Mouse (Mus musculus) cortical plate, adult 2 months (tissue): ENCODE measurements around the gene Mrps17. TPM values are rescaled to one million over a fixed set of nuclear protein-coding genes. Genes with fewer than 3 reads are reported as not detected.

ENCODE experiments used
- H3K27ac ChIP-seq: fragments of 200-500 bp; 2 replicates; pipeline ENCODE4 v1.5.1; 2012; ENCODE audit warnings: low read length, control low read depth, inconsistent platforms; ENCODE audit not compliant: insufficient read depth
- H3K4me1 ChIP-seq: fragments of 200-500 bp; 2 replicates; pipeline ENCODE4 v1.6.1; 2011; ENCODE audit warnings: low read length; ENCODE audit not compliant: control insufficient read depth, insufficient read depth
- H3K4me3 ChIP-seq: fragments of 200-500 bp; 2 replicates; pipeline ENCODE4 v1.5.1; 2011; ENCODE audit warnings: mild to moderate bottlenecking, low read length, control low read depth; ENCODE audit not compliant: insufficient read depth
- CTCF ChIP-seq: fragments of 200-500 bp; IDR thresholded peaks from 2 replicates; pipeline ENCODE4 v1.5.1; 2011; ENCODE audit warnings: mild to moderate bottlenecking, control low read depth, low read length; ENCODE audit not compliant: insufficient read depth; ENCODE audit errors: extremely low read depth
- POLR2A ChIP-seq: fragments of 200-500 bp; IDR thresholded peaks from 2 replicates; pipeline ENCODE4 v1.6.1; 2011; ENCODE audit warnings: mild to moderate bottlenecking, low read length, control low read depth; ENCODE audit not compliant: insufficient read depth; ENCODE audit errors: extremely low read depth
- polyA plus RNA-seq: library from polyadenylated mRNA; depleted of rRNA; stranded (reverse); fragments of >200 nt; gene quantifications from 2 replicates; pipeline ENCODE4 v1.2.3, GENCODE M21; 2012; rRNA removed

Gene Mrps17
- polyA plus RNA-seq, 1 experiment: 111 TPM

GRCm38 (mm10) chr5:129740976-129741375 is 25.7 kb downstream of the Mrps17 start:
- peak; percentile 55; the same call in 1 of the 2 replicates for TF ChIP-seq CTCF
- no peak for TF ChIP-seq POLR2A
- H3K27ac ChIP-seq: no peak overlapping the region
- no peaks in the 10 kb centered on the region for H3K4me1 ChIP-seq
- no peak overlapping the region for H3K4me3 ChIP-seq

- Histone ChIP-seq H3K4me1 (no peaks in the 10 kb centered on the region), H3K27ac (no peak overlapping the region), H3K4me3 (no peak overlapping the region)
- TF ChIP-seq CTCF (no peak), POLR2A (no peak)
These were observed 27.7 kb downstream of the Mrps17 start for GRCm38 (mm10) chr5:129742903-129743488.

GRCm38 (mm10) chr5:129744050-129744449 is 28.8 kb downstream of the Mrps17 start:
- H3K27ac ChIP-seq: no peak overlapping the region
- no peak overlapping the region for H3K4me3 ChIP-seq
- TF ChIP-seq CTCF (no peak), POLR2A (no peak)
- H3K4me1 ChIP-seq: no peaks in the 10 kb centered on the region

GRCm38 (mm10) chr5:129756886-129757285 is 41.6 kb downstream of the Mrps17 start:
- Histone ChIP-seq H3K4me1 (no peaks in the 10 kb centered on the region), H3K4me3 (no peak overlapping the region), H3K27ac (no peak overlapping the region)
- TF ChIP-seq CTCF (no peak), POLR2A (no peak)

GRCm38 (mm10) chr5:129759929-129760480 is 44.7 kb downstream of the Mrps17 start:
- Histone ChIP-seq H3K4me3 (no peak overlapping the region), H3K27ac (no peak overlapping the region), H3K4me1 (no peaks in the 10 kb centered on the region)
- no peak for TF ChIP-seq CTCF
- no peak for TF ChIP-seq POLR2A

GRCm38 (mm10) chr5:129761865-129762540 is 46.7 kb downstream of the Mrps17 start:
- H3K4me1 ChIP-seq: no peaks in the 10 kb centered on the region
- peak overlapping the region; percentile 70 for H3K27ac ChIP-seq
- TF ChIP-seq POLR2A (peak; percentile 22; the same call in 1 of the 2 replicates), CTCF (no peak)
- H3K4me3 ChIP-seq: no peak overlapping the region

- Histone ChIP-seq H3K4me3 (no peak overlapping the region), H3K27ac (no peak overlapping the region), H3K4me1 (no peaks in the 10 kb centered on the region)
- no peak for TF ChIP-seq CTCF
- no peak for TF ChIP-seq POLR2A
These were observed 55.4 kb downstream of the Mrps17 start for GRCm38 (mm10) chr5:129770443-129771355.

Other genes with a start within 250 kb of the Mrps17 start
- 145 and 164 TPM in 2 replicates for gene Sfswap, start 214.3 kb upstream of the Mrps17 start, polyA plus RNA-seq
- 83.9 and 90.5 TPM in 2 replicates for gene Mmp17, start 131.3 kb upstream of the Mrps17 start, polyA plus RNA-seq
- gene Zfp11, start 45.4 kb upstream of the Mrps17 start, polyA plus RNA-seq: 5.2 and 5.9 TPM in 2 replicates
- not detected in 2 replicates for gene Sept14, start 7.0 kb upstream of the Mrps17 start, polyA plus RNA-seq
- gene Nipsnap2, start 9.6 kb downstream of the Mrps17 start, polyA plus RNA-seq: 84.1 and 88.4 TPM in 2 replicates
- gene Psph, start 72.0 kb downstream of the Mrps17 start, polyA plus RNA-seq: 27.4 and 27.5 TPM in 2 replicates
- gene Sumf2, start 131.5 kb downstream of the Mrps17 start, polyA plus RNA-seq: 16.8 and 19.2 TPM in 2 replicates
- 719 and 800 TPM in 2 replicates for gene Chchd2, start 172.0 kb downstream of the Mrps17 start, polyA plus RNA-seq
- gene Zbed5, start 180.2 kb downstream of the Mrps17 start, polyA plus RNA-seq: 5.6 and 6.8 TPM in 2 replicates
- gene Phkg1, start 183.1 kb downstream of the Mrps17 start, polyA plus RNA-seq: 38.1 and 39.9 TPM in 2 replicates
- gene Nupr1l, start 193.0 kb downstream of the Mrps17 start, polyA plus RNA-seq: 4.2 and 5.1 TPM in 2 replicates
- 39.4 and 39.5 TPM in 2 replicates for gene Vkorc1l1, start 226.5 kb downstream of the Mrps17 start, polyA plus RNA-seq